Mouse (Mus musculus) splenic B cell, adult 2 months (primary cell): ENCODE results near the gene Pygb.

Source experiments
- DNase-seq: peaks from one replicate; pipeline ENCODE4 v3.0.0-alpha.2; 2011; ENCODE audit warnings: low read depth, low spot score
- H3K27me3 ChIP-seq: 2 replicates; pipeline ENCODE4 v1.6.1; 2012; ENCODE audit warnings: mild to moderate bottlenecking, low read length, moderate library complexity, mixed read lengths; ENCODE audit not compliant: control insufficient read depth, poor library complexity, insufficient read depth, severe bottlenecking
- H3K36me3 ChIP-seq: 2 replicates; pipeline ENCODE4 v1.6.1; 2012; ENCODE audit warnings: mild to moderate bottlenecking, low read length, moderate library complexity, mixed read lengths; ENCODE audit not compliant: control insufficient read depth, poor library complexity, insufficient read depth, severe bottlenecking

Pygb gene

DNA sequence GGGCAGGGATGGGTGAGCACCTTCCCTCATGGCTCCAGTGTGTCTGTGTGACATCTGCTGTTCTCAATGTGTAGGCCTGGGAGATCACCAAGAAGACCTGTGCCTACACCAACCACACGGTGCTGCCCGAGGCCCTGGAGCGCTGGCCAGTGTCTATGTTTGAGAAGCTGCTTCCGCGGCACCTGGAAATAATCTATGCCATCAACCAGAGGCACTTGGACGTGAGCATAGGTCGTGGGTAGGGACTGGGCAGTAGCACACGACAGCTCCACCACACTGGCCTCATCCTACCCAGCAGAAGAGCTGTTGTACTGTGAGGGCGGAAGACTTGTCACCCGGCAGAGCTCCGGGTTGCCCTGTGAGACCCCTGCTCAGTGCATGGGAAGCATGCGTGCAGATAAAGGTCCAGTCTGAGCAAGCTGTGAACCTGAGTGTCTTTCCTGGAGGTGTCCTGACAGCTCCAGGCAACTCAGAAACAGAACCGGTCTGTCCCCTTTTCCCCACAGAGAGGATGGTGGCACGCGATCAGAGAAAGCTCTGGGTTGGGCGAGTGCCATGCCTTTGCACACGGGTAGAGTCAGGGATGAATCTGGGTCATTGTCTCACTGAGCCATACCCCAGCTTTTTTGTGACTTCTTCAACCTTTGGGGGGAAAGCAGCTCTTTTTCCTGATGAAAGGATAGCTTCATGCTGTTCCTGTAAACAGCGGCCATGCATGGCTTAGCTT lies 30.3 kb downstream of the Pygb start:
- Histone ChIP-seq H3K27me3 (no peaks in the 10 kb centered on the region), H3K36me3 (peaks cover 12% of the 10 kb centered on the region)
- no peak for DNase-seq

DNA sequence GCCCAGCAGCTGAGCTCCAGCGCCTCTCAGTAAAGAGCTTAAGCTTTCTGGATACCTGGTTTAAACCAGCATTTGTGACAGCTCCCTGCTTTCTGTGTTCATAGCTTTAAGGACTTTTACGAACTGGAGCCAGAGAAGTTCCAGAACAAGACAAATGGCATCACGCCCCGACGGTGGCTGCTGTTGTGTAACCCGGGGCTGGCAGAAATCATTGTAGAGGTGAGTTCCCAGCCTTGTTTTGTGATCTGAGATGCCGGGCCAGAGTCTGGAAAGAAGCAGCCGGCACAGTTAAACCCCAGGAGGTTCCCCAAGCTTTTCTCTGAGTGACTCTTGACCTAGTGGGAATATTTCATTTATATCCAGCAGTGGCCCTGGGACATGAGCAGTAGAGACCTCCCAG lies 32.2 kb downstream of the Pygb start:
- DNase-seq = no peak
- peaks cover 9% of the 10 kb centered on the region for H3K36me3 ChIP-seq
- no peaks in the 10 kb centered on the region for H3K27me3 ChIP-seq

DNA sequence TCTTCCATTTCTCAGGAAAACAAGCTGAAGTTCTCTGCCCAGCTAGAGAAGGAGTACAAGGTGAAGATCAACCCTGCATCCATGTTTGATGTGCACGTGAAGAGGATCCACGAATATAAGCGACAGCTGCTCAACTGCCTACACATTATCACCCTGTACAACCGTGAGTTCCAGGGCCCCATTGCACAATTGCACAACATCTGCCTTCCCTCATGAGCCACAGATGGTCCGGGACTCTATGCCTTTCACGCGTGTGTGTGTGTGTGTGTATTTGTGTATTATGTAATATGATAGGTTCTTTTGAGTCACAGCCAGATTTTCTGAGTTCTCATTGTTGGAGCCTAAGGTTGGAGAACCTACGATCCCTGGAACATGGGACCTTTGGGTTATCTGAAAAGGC lies 34.2 kb downstream of the Pygb start:
- H3K27me3 ChIP-seq = no peaks in the 10 kb centered on the region
- H3K36me3 ChIP-seq = peaks cover 3% of the 10 kb centered on the region
- DNase-seq = no peak

DNA sequence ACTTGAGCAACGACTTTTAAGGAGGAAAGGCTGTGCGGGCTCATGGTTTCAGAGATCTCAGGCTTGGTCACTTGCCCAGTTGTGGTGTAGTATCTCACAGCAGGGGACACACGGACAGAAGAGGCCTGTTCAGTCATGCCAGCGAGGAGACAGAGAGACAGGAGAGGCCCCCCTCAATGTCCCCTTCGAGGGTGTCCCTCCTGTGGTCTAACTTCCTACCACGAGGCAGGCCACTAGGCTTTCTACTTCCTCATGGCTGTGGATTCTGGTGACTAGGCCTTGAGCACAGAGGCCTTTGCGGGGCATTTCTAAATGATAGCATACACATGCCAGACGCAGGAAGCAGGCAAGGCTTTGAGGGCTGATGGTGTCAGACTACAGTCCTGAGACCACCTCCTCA lies 36.5 kb downstream of the Pygb start:
- Histone ChIP-seq H3K27me3 (no peaks in the 10 kb centered on the region), H3K36me3 (peaks cover 6% of the 10 kb centered on the region)
- no peak for DNase-seq

DNA sequence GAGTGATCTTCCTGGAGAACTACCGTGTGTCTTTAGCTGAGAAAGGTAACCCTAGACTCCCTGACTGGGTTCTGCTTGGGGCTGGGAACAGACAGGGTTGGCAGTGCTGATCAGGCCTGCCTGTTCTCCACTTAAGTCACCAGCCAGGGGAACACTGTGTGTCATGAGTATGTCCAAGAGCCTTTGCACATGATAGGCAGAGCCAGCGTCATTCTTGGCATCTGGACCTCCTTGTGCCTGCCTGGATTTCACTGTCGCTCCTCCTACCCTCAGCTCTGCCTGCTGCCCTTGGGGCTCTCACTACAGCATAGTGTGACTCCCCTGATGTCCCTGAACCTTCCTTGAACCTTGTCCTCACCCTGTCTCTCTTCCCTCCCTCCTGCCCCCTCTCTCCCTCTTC lies 39.9 kb downstream of the Pygb start:
- DNase-seq = no peak
- Histone ChIP-seq H3K27me3 (no peaks in the 10 kb centered on the region), H3K36me3 (peaks cover 7% of the 10 kb centered on the region)

DNA sequence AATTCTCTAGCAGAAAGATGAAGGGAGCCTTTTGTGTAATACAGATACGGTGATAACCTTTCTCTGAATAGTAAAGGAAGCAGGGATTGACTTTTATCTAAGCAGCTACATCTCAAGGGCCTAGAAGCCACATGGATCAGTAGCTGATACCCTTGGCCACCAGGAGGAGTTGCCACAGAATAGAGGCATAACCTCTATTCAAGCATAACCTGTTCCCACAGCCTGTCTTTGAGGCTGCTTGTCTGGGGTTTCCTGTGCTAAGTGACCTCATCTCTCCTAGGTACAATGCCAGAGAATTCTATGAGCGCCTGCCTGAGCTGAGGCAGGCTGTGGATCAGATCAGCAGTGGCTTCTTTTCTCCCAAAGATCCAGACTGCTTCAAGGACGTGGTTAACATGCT lies 41.6 kb downstream of the Pygb start:
- H3K36me3 ChIP-seq = peaks cover 7% of the 10 kb centered on the region
- H3K27me3 ChIP-seq = no peaks in the 10 kb centered on the region
- peak; percentile 54 for DNase-seq

DNA sequence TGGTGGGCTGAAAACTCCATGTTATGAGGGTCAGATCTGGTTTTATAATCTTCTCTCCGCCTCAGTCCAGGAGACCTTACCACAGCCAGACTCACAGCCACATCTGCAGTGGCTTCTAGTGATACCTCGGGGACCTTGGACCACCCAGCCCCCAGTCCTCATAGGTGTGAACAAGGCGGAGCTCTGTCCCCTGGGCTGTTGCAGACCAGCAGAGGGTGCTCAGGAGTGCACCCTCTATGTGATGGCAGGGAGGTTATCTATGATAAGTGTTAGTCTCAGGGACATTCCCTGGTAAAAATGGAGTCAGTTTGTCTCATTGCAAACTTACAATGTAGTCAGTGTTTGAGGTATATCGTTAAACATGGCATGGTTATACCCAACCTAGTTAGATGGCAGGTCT lies 42.1 kb downstream of the Pygb start:
- peak; percentile 15 for DNase-seq
- peaks cover 7% of the 10 kb centered on the region for H3K36me3 ChIP-seq
- no peaks in the 10 kb centered on the region for H3K27me3 ChIP-seq

DNA sequence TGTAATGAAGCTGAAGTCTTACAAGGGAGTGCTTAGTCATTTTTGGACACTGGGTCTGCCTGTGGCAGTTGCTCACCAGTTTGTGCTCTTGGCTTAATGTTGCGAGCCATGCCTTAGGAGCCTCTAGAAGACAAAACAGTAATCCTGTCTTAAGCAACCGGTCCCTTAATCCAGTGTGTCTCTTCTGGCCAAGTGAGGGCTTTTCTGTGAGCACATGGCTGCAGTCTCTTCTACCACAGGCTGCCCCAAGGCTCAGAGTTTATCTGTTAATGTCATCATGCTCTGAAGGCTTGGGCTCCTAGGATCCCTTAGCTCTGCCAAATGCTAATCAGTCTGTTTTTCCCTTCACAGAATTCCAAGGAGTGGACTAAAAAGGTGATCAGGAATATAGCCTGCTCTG lies 43.5 kb downstream of the Pygb start:
- Histone ChIP-seq H3K36me3 (peaks cover 5% of the 10 kb centered on the region), H3K27me3 (no peaks in the 10 kb centered on the region)
- DNase-seq = no peak

DNA sequence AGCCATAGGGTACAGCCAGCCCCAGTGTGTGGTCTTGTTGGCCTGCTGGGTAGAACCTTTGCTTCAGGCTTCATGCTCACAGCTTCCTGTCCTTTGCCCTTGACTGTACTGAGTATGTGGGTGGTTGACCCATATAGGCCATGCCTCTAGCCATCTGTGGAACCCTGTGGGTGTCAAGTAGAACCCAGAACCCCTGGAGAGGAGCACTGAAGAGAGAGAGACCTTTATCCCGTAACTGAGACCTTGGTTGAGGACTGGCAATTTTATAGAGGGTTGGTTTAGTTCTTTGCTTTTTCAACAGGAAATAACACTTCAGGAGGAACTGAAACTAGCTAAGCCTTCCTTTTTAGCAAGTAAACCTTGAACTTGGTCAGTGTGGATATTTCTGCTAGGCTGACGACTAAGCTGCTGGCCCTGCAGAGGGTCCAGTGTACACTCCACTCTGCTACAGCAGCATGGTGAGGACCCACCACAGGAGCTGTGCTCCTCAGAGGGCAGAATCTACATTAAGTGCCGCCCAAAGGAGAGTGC lies 44.4 kb downstream of the Pygb start:
- peak; percentile 65 for DNase-seq
- no peaks in the 10 kb centered on the region for H3K27me3 ChIP-seq

DNA sequence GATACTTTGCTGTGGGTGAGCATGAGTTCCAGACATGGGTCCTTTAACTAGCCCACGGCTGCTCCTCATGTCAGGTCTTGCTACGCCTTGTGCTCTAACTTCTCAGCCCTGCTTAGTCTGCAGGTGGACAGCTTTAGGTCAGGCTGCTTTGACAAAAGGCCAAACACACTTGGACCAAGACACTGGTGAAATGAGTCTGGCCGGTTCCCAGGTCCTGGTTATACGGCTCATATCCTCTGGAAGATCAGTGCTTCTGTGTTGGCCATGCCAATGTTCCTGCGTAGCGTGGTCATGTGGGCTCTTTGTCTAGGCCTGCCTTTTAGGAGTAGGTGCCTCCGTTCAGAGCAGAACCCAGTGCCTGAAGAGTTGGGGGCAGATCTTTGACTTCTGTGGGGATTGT lies 45.5 kb downstream of the Pygb start:
- H3K36me3 ChIP-seq = peaks cover 4% of the 10 kb centered on the region
- DNase-seq = no peak
- no peaks in the 10 kb centered on the region for H3K27me3 ChIP-seq

More for the DNA sequence above, 44.4 kb downstream of the Pygb start:
- peaks cover 5% of the 10 kb centered on the region for H3K36me3 ChIP-seq

DNA sequence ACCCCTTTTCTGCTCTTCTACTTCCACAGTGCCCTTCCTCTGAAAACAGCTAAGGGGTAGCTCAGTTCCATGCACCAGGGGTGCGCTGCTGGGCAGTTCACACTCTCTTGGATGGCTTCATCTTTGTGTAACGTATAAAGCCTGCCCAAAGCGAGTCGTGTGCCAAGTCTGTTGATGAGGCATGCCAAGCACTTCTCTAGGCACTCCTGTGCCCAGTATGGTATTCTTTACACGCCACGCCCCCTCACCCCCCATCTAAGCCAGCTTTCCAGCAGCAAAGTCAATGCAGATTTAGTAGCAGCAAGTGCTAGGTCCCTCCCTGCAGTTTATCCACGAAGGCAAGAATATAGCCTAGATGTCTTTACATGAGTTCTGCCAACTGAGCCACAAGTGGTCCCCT lies 48.1 kb downstream of the Pygb start:
- Histone ChIP-seq H3K36me3 (no peaks in the 10 kb centered on the region; the same call in 1 of the 2 replicates), H3K27me3 (no peaks in the 10 kb centered on the region)
- no peak for DNase-seq

DNA sequence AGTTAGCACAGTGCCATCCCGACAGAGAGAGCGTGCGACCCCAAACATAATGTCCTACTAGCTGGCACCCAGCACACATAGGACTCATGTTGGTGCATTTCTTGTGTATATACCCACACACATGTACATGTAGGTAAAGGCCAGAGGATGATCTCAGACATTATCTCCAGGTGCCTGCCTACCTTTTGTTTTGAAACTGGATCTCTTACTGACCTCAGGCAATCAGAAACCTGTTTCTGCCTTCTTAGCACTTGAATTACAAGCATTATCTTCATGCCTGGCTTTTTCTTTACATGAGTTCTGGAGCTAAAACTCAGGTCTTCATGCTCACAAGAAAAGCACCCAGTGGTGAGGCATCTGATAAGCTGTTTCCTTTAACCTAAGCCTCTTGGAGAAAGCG lies 49.4 kb downstream of the Pygb start:
- Histone ChIP-seq H3K36me3 (no peaks in the 10 kb centered on the region; the same call in 1 of the 2 replicates), H3K27me3 (no peaks in the 10 kb centered on the region)
- DNase-seq = no peak

DNA sequence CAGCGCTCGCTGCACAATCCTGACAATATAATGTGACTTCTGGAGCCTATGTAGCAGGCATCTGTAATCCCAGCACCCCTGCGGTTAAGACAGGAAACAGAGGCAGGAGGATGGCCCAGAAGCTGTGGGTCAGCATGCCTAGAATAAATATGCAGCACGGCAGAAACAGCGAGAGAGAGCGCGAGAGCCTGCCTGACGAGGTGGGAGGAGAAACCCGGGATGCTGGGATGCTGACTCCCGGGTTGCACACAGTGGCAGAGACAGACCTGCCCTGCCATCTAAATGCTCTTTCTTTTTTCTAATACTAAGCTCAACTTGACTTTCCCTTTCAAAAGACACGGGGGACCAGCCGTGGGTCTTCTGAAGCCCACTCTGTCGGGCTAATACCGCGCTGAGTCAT lies 50.4 kb downstream of the Pygb start:
- Histone ChIP-seq H3K36me3 (no peaks in the 10 kb centered on the region; the same call in 1 of the 2 replicates), H3K27me3 (no peaks in the 10 kb centered on the region)
- no peak for DNase-seq

DNA sequence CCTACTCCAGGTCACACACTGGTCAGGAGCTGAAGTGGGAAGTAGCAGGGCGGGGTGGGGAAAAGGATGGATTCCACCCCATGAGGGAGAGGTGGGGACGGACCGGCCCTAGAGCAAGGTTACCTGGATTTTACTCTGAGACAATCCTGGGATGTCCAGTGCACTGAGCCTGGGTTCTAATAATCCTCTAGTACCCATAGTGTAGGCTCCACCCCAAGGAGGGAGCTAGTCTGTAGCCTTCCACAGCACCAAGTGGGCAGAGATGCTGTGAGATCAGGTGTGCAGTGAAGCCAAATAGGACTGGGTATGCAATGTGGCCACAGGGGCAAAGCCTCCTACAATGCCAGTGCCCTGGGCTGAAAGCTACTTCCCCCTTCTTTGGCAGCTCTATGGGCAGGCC lies 51.2 kb downstream of the Pygb start:
- no peak for DNase-seq
- Histone ChIP-seq H3K36me3 (no peaks in the 10 kb centered on the region; the same call in 1 of the 2 replicates), H3K27me3 (no peaks in the 10 kb centered on the region)

DNA sequence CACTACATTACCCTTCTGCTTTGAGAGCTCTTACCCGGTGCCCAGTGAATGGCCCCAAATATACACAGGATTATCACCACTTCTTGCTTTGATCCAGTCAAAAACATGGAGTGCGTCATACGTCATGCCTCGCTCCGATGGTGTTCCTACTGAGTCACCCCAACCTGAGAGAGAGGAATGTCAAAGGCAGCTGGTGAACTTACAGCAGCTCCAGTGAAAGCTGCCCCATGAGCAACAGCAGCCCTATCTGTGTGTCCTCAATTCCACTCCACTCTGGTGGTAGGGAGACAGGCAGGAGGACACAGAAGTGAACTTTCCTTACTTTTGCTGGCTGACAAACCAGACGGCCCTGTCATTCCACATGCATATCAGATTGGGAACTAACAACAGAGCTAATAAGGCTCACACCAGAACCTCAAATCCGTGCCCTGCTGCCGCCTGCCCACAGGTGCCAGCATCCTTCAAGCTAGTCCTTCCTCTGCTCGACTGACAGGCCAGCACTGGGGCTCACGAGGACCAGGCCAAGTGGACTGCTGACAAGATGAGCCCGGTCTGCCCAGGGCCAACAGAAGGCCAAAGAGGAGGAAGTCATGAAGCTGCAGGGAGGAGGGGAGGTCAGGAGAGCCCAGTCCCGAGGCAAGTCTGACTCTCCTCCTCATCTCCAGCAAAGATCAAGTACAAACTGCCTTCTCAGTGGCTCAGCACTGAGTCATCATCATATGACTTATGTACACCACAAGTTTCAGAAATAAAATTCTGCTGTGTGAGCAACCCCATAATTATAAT lies 53.3 kb downstream of the Pygb start:
- Histone ChIP-seq H3K36me3 (no peaks in the 10 kb centered on the region; the same call in 1 of the 2 replicates), H3K27me3 (no peaks in the 10 kb centered on the region)
- DNase-seq = no peak
